Mouse (Mus musculus) right cerebral cortex, postnatal 25 days (tissue): ENCODE results near the gene Cntln.

Experiments
- DNase-seq: peaks from one replicate; pipeline ENCODE4 v3.0.0; 2022

The Cntln gene

DNA sequence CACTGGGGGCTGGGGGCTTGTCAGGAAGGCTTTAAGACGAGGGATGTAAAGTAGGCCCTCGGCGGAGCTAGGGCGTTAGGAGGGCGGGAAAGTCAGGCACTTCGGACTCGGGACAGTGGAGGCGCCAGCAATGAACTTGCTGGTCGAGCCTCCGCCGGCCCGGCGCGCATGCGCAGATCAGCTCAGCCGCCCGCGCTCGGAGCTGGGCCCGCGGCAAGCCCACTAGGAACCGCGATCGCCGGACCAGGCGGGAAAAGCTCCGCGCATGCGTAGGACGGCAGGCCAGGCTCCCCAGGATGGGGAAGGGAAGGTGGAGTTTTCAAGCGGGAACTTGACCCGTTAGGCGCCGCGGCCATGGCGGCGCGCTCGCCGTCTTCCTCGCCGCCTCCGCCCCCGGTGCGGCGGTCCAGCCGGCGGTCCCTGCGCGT, at the start of gene Cntln:
Gene Cntln, plus strand, starts transcription at position 199 of the 428 bp plus-strand sequence.
- DNase-seq: peak; percentile 94

DNA sequence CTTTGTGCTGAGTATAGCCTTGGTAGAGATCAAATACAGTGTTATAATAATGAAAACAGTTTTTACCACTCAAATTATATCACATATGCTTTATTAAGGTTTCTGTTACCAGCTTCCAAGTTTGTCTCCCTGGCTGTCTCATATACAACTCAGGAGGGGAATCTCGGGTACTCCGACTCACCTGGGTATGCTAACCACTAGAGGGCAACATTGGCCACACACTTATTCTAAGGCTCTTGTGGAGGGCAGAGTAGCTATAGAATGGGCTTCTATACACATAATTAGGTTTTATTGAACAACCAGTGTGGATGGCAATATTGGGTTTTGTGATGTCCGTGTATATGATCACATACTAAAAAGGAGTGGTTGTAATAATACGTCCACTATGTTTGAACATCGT, 47.1 kb upstream of the Cntln start:
- DNase-seq: no peak

DNA sequence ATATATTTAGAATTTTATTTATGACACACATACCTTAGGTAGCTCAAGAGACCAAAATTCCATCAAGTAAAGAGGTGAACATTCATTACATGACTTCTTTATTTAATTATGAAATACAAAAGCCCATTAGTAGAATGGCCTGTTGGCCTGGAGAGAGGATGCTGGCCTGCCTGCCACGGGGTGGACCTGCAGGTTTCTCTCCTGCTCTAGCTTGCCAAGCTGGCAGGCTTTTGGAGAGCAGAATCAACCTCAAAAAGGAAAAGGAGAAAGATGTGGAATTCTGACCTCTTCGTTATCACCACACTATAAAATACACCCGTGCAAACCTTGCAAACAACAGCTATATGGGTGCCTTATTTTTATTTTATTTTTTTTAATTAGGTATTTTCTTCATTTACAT, 45.6 kb upstream of the Cntln start:
- DNase-seq: no peak

DNA sequence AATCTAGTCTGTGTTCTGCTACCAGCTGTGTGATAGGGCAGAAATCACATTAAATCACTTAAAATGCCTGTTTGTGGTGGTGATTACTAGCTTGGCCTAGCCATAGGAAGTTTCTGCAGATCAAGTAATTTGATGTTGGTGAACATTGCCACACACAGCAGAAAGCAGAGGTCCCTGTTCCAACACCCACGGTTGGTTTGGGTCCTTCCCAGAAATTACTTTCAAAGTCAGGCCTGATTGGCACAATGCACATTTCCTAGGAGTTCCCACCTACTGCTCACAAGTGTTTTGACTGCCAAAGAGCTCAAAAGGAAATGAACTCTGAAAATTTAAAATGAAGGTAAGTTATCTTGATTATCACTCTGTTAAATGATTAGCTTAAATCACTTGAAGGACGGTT, 44.6 kb upstream of the Cntln start:
- DNase-seq: no peak

DNA sequence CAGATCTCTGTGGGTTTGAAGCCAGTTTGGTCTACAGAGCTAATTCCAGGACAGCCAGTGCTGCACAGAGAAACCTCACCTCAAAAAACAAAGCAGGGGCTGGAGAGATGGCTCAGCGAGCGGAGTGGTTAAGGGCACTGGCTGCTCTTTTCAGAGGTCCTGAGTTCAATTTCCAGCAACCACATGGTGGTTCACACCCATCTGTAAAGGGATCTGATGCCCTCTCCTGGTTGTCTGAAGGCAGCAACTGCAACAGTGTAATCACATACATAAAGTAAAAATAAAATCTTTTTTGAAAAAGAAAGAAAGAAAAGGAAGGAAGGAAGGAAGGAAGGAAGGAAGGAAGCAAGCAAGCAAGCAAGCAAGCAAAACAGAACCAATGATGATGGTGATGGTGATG, 26.5 kb upstream of the Cntln start:
- DNase-seq: no peak

DNA sequence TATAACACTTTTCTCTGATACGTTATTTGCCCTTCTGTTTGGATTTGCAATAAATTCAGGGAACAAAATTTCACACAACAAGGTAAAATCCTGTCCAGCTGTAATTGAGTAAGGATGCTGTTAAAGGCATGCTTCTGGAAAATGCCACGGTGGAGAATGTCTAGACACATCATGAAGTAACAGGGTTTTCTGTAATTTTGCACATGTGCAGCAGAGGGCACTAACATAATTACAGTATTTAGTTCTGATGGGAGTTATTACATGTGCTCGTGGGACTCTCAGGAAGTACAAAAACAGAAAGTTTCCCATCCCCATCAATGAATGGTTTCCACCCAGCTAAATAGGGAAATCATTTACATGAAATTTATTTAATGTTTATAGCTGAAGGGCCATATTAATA, 7.8 kb upstream of the Cntln start:
- DNase-seq: peak; percentile 40

DNA sequence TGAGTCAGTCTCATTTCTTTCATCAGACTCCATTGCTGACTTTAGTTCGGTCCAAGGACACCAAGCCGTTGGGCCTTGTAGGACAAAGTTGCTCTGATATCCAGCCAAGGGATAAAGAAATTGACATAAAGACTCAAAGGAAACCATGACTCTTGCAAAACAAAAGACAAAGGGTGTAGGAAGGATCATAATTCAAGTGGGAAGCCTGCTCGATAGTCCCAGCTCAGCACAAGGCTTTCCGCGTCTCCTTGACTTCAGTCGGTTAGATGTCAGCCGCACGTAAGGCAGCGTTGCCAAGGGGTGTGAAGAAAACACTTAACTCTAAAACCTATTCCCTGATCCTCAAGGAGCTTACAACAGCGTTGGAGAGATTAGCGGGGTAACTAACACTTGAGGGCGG, 463 bp upstream of the Cntln start:
- DNase-seq: no peak

DNA sequence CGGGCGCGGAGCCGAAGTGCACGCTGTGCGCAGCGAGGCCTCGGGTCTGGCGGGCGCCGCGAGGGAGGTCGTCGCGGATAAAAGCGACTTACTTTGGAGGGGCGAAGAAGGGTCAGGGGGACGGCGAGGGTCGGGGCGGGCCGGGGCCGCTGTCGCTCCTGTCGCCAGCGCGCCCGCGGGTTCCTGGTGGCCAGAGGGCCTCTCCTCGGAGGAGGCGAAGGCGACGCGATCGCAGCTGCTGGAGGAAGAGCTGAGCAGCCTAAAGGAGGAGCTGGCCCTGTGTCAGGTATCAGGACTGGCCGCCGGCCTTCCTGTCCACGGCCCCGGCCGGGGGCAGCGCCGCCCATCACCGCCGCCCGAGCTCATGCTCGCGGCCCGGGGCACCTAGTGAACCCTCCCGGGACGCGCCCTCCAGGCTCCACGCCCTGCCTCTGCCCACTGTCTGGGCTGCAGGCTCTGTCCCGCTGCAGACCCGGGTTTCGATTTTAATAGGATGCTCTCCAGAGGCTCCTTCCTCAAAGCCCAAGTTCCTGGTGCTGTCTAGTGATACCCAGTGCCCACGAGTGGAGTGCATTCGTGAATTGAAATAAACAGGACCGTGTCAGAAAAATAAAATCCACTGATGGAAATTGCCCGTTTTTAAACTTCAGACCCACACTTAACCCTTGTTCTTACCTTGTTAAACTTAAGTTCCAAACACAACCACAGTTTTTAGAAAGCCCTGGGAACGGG, 596 bp downstream of the Cntln start:
- DNase-seq: peak; percentile 55

DNA sequence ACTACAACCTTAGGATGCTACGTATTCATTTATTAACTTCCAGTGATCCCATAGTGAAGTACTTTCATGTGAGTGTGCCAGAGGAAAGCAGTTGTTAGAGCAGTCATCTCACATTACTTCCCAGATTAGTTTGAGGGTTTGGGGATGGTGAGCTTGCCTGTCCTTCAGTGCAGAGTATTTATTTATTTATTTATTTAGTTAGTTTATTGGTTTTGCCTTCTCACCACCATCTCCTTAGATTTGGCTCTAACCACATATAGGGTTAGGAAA, 1.1 kb downstream of the Cntln start:
- no peak for DNase-seq

DNA sequence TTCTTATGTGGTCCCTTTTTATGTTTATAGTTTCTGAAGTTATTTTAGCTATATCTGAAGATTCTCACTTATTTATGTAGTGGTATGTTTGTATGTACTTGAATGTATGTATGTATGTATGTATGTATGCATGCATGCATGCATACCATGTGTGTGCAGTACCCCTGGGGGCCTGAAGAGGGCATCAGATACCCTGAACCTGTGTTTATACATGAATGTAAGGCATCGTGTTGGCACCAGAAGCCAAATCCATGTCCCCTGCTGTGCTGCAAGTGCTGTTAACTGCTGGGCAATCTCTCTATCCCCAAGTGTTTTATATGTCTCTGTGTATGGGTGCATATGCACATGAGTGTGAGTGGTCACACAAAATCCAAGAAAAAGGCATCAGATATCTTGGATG, 34.3 kb downstream of the Cntln start:
- no peak for DNase-seq

DNA sequence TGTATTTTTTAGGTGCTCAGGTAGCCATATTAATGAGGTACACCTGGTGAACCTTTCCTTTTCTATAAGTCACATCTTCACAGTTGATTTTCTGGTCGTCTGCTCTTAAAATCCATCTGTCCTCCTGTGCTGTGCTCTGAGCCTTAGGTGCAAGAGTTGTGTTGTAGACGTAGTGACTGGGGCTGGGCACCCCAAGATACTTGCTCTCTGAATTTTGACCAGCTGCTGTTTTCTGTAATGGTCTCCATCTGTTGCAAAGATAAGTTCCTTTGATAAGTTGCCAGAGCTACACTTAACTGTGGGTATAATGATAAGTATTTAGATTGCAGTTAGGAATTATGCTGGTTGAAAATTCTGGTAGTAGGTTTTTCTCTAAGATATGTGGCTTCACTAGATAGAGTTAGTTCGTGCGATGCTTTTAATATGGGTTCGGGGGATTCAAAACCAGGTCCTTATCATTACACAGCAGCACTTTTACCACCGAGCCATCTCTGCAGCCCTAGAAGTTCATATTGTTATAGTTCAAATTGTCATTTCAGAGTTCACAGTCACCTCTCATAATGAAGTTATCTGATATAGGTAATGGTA, 50.3 kb downstream of the Cntln start:
- no peak for DNase-seq

DNA sequence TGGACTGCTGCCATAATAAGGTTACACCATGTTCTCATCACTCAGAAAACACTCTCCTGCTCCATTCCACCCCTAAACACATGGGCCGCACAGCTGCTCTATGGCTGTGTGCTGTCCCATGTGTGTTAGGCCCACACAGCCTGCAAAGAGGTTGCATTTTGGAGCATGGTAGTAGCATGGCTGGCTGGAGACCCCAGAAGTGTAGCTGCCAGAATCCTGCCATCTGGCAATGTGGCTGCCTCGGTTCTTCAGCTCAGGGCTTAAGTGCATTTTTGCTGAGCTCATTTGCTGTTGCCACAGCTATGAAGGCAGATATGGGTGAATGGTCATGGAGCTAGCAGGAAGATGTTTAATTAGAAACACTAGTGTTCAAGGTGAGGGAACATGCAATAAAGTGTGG, 58.0 kb downstream of the Cntln start:
- no peak for DNase-seq

DNA sequence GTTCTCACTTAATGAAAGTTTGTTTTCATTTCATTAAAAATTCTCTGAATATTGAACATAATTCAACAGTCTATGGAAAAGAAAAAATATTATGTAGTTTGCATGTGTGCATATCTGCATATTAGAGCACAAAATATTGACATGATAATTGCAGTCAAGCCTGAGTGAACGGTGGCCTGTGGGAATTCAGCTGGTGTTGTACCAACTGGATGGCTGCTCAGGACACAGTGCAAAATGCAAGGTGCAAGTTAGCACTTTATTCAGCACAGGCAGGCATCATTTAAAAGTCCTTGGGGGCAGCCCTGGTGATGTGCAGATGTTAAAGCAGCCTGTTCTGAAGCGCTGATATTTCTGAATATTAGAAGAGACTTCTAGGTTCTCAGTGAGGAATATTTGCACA, 58.5 kb downstream of the Cntln start:
- DNase-seq: no peak

DNA sequence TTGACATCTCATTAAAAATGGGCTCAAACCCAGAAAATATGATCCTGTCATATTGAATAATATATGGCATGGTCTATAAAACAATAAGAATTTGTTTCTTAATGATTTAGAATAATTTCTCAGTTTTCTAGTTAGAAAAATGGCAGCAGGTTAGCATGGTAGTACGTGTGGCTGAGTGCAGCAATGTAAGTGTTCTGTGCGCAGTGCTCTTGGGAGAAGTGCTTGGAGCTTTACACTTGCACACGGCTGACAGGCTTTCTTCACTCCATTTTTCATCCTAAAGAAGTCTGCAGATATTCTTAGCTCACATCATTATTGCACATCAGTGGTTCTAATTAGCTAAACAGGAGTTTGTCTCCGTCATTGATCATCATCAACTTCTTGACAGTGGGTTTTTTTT, 60.0 kb downstream of the Cntln start:
- no peak for DNase-seq

DNA sequence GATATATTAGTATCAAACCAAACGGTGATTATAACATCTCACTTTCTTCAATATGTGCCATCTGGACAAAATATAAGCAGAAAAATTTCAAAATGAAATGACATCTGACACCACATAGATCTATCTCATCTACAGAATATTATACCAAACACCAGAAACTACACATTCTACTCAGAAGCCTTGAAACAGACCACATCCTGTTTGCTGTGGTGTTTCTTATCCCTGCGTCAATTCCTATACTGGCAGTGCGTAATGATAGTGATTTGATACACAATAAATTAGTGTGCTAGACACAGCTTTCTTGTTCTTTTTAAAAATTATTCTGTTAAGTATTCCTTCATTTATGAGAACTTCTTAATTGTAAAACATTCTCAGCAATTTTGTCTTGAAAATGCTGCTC, 62.3 kb downstream of the Cntln start:
- DNase-seq: no peak

DNA sequence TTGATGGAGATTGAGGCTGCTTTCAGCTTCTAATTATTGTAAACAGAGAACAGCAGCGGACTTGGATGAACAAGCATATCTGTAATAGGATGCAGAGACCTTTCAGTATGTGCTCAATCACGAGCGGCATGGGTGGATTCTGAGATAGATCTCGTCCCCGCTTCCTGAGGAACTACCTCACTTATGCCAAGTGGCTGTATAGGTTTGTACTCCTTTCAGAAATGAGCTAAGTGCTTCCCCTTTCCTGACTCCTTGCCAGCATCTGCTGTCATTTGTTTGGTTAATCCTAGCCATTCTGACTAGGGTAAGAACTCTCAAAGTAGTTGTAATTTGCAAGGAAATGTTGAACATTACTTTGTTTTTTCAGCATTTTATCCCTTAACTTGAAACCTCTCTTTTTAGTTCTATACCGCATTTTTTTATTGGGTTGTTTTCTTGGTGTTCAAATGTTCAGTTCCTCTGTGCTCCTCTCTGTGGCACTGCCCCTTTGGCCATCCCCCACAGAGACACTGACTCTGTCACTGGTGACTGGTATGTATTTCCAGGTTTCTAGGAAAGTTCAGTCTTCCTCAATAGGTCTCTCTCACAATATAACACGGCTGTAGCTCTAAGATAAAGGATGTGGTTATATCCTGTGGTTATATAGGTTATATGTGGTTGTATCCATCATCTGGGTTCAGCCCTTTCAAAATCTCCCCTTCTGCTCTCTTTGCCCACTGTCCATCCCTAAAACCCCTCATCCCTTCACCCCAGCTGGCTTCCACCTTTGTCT, 93.0 kb downstream of the Cntln start:
- no peak for DNase-seq

DNA sequence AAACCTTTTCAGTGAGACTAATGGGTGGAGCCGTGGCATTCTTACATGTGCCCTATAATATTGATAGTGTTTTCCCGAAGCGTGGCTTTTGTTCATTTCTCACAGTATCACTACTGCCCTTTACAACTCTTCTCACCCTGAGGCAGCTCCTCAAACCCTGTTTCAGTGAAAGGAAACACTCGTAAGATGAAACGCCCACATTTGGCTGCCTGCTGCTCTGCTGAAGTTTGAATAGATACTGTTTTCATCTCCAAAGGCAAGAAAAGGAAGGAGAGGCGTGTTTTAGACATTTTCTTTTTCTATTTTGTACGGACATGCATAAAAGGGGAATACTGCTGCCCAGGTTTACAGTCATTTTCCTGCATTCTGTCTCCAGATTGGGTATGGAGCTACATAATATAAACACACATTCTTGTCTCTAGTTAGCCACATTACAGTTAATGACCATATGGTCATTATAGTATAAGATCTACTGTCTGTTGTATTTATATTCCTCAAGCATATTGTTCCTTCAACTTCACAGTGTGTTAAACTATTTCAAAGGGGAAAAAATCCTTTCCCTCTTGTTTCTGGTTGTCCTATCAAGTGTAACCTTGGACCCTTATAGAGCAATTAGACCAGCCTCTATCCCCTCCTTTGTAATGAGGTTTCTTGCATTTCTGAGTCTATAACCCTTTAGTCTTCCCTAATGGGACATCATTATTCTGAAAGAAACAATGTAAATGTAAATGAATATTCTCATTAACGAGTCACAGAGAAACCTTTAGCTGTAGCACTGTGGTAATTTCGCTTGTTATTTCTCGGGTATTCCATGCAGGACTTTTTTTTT, 111.6 kb downstream of the Cntln start:
- DNase-seq: no peak

DNA sequence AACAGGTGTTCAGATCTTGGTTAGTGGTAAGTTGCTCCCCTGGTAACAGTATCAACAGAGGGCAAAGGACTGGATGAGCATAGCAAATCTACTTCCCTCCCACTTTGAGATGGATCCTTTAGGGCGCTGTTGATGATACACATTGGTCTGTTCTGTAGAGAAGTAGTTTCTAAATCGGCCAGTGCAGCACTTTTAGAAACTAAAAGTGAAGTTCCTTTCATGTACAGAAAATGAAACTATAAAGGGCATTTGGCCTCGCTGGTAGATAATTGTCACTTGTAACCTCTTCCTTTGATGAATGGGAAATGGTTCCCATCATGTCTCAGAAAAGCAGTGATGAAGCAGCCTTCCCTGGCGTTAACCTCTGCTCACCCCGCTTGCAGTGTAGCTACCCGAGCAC, 121.5 kb downstream of the Cntln start:
- no peak for DNase-seq

DNA sequence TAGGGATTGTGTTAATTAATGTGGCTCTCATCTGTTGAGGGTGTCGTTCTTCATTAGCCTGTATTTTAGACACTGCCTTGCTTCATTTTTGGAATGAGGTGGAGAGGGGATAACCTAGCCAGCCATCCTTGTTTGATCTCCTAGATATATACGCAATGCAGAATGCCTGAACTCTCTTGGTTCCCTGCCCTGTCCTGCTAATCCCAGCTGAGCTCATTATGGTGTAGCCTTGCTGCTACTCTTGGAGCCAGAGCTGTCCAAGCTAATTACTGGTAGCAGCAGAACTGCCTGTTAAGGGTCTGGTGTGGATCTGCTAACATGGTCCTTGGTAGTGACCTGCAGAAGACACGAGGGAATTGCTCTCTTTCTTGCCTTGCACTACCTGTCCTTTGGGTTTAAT, 122.7 kb downstream of the Cntln start:
- no peak for DNase-seq

DNA sequence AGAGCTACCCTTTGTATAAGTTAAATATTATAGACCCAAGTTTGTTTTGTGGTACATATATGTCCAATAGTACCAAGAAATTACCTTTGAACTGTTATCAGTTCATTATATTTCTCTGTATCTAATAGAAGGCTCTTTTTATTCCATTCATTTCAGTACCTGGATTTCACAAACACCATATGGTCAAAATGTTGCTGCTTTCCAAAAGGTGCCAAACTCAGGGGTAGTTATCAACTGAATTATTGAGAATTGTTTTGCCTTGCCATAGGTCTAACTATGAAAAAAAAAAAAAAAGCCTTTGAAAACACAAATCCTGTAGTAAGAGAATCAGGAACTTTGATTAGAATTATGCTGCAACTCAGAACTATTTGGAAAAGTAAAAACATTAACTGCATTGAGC, 126.7 kb downstream of the Cntln start:
- DNase-seq: no peak

DNA sequence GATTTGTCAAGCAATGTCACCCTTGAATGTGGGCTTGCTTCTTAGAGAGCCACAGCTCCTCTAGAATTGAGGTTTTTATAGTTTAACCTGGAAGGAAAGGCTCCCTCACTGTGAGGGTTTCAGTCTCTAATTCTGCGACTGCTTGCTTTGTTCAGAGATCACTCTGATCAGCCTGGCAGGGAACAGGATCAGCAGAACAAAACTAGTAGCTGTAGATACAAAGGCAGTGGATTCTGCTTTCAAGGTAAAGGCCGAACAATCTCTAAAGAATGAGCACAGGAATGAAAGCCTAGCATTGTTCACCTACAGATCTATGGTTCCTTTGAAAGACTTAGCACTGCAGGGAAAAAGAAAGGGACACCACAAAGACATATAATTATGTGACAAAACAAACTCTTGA, 161.6 kb downstream of the Cntln start:
- no peak for DNase-seq

DNA sequence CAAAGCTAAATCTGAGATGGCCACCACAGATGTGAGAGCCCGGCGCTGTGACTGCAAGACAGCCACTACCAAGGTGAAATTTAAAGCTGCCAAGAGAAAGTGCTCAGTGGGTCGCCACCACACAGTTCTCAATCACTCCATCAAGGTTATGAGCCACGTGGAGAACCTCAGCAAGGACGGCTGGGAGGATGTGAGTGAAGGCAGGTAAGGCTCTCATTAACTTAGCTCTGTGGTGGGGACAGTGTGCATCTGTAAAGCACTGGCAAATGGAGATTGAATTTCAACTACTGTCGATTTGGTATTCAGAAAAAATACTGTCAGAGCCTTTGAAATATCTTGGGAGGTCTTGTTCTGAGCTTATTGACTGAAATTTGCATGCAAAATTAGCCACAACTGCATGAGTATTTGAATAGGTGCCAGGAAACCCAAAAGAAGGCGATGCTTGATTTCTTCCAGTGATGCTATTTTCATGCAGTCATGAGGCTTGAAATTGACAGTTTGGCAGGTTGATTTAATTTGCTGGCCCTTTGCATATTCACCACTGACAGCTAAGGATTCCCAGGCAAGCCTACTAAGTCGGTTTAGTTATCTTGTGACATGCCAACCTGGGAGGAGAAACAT, 165.9 kb downstream of the Cntln start:
- DNase-seq: no peak

DNA sequence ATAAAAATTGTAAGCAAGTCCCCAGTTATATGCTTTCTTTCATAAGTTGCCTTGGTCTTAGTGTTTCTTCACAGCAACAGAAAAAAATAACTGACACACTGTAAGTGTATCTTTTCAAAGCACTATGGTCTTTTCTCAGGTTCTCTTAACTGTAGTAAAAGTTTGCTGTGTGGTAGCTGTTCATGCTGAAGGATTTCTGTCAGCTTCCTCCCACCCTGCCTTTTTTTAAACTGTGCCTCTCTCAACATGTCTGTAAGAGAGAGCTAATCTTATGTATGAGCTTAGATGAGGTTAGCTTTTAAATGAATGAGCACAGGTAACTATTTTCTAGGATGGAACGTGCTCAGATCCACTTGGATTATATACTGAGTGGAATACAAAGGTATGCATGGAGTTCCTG, 170.5 kb downstream of the Cntln start:
- DNase-seq: no peak
